Mouse (Mus musculus) forebrain, embryonic 12.5 days (tissue): ENCODE measurements around the gene Slc31a1. TPM values are rescaled to one million over a fixed set of nuclear protein-coding genes. Genes with fewer than 3 reads are reported as not detected.
A peak's percentile ranks its signal among the peaks of the same experiment; 100 is the strongest.

Source experiments
- ATAC-seq: fragments of 200-750 bp; cut with Nextera tagmentation; 2 replicates; pipeline ENCODE4 v1.8.0; 2017; ENCODE audit warnings: moderate TSS enrichment; ENCODE audit not compliant: low FRiP score
- H3K27ac ChIP-seq: fragments of 300-500 bp; sonication (generic); 2 replicates; pipeline ENCODE4 v1.5.1; 2016; ENCODE audit warnings: mild to moderate bottlenecking
- H3K27me3 ChIP-seq: fragments of 300-500 bp; sonication (generic); 2 replicates; pipeline ENCODE4 v1.6.1; 2016; ENCODE audit warnings: mild to moderate bottlenecking
- H3K36me3 ChIP-seq: fragments of 300-500 bp; sonication (generic); replicated peaks from 2 replicates; pipeline ENCODE4 v1.6.1; 2016; ENCODE audit warnings: mild to moderate bottlenecking
- H3K4me1 ChIP-seq: fragments of 300-500 bp; sonication (generic); 2 replicates; pipeline ENCODE4 v1.6.1; 2016
- H3K4me2 ChIP-seq: fragments of 300-500 bp; sonication (generic); 2 replicates; pipeline ENCODE4 v1.6.1; 2016; ENCODE audit warnings: mild to moderate bottlenecking, moderate library complexity
- H3K4me3 ChIP-seq: fragments of 300-500 bp; sonication (generic); replicated peaks from 2 replicates; pipeline ENCODE4 v1.5.1; 2016; ENCODE audit warnings: mild to moderate bottlenecking
- H3K9ac ChIP-seq: fragments of 300-500 bp; sonication (generic); 2 replicates; pipeline ENCODE4 v1.6.1; 2016; ENCODE audit warnings: mild to moderate bottlenecking
- H3K9me3 ChIP-seq: fragments of 300-500 bp; sonication (generic); 2 replicates; pipeline ENCODE4 v1.6.1; 2016
- WGBS: fragments of 180-500 bp; shearing (Covaris S2); methylation state at CpG from one replicate; pipeline ENCODE4 v1.1.7; 2016; 5-methylcytosine and 5-hydroxymethylcytosine counted together
- polyA plus RNA-seq: library from polyadenylated mRNA; unstranded; fragments of >200 nt; fragmentation: Nextera tagmentation; extraction: Ambion mirVana; gene quantifications from 2 replicates; pipeline ENCODE4 v1.2.1, GENCODE M21; 2016

The Slc31a1 gene
- polyA plus RNA-seq, 1 experiment from 2014 or later: 48.7 TPM

DNA sequence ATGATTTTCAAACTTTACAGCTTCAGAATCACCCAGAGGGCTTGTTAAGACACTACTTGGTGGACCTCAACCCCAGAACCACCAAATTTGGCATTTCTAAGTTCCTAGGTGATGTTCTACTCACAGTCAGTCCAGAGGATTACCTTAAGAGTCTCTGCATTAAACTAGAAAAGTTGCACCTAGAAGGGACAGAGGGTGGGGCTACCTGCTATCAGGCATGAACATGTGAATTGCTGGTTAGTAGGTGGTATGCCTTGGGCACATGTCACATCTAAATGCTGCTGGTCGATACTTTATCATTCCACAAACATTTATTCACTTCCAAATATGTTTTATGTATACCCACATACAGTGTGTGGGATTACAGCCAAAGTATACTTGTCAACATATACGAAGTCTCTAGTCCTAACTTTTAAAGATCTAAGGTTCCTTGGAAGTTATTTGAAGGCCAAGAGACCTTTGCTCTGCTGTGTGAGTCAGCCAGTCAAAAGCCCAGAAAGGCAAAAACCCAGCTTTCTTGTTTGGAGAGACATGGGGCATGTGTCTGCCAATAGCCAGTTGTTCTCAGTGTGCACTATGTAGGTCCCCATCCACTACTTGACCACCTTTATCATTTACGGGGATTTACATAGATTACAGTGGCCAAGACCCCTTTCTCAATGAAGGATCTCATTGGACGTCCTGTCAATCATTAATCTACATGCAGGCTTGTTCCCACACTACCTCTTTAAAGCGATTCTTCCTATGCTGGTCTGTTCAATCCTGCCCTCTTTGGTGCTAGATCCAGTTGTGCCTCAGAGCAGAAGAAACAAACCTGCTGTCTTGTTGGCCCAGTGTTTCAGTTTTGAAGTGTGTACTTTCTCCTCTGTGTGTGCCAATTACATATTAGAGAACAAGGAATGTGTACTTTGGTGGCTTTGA lies 29.3 kb downstream of the Slc31a1 start:
- no peak overlapping the region for H3K27ac ChIP-seq
- H3K9me3 ChIP-seq: no peaks in the 10 kb centered on the region
- no peak overlapping the region for H3K9ac ChIP-seq
- H3K4me1 ChIP-seq: no peaks in the 10 kb centered on the region
- H3K27me3 ChIP-seq: no peaks in the 10 kb centered on the region
- no peak for ATAC-seq
- H3K4me3 ChIP-seq: no peak overlapping the region
- WGBS: 89% methylated on average over 5 of the region's 5 CpGs
- peaks cover 55% of the 10 kb centered on the region for H3K36me3 ChIP-seq
- H3K4me2 ChIP-seq: no peak overlapping the region

GRCm38 (mm10) chr4:62391892-62392291 lies 31.4 kb downstream of the Slc31a1 start:
- H3K4me2 ChIP-seq: no peak overlapping the region

GRCm38 (mm10) chr4:62393459-62393858 lies 32.9 kb downstream of the Slc31a1 start:
- H3K4me2 ChIP-seq: no peak overlapping the region
- H3K4me1 ChIP-seq: no peaks in the 10 kb centered on the region
- peaks cover 76% of the 10 kb centered on the region for H3K36me3 ChIP-seq
- H3K4me3 ChIP-seq: no peak overlapping the region
- ATAC-seq: 0 out of 2 replicates have a peak, but pooled peaks have one; percentile 23
- H3K27me3 ChIP-seq: no peaks in the 10 kb centered on the region
- H3K27ac ChIP-seq: no peak overlapping the region
- H3K9me3 ChIP-seq: no peaks in the 10 kb centered on the region
- WGBS: 33% methylated on average over 6 of the region's 6 CpGs
- no peak overlapping the region for H3K9ac ChIP-seq

More at GRCm38 (mm10) chr4:62391892-62392291, 31.4 kb downstream of the Slc31a1 start:
- Histone ChIP-seq H3K27me3 (no peaks in the 10 kb centered on the region), H3K9me3 (no peaks in the 10 kb centered on the region), H3K4me3 (no peak overlapping the region), H3K27ac (no peak overlapping the region), H3K4me1 (no peaks in the 10 kb centered on the region), H3K36me3 (peaks cover 73% of the 10 kb centered on the region), H3K9ac (no peak overlapping the region)
- ATAC-seq: no peak
- 91% methylated on average over 7 of the region's 7 CpGs for WGBS

DNA sequence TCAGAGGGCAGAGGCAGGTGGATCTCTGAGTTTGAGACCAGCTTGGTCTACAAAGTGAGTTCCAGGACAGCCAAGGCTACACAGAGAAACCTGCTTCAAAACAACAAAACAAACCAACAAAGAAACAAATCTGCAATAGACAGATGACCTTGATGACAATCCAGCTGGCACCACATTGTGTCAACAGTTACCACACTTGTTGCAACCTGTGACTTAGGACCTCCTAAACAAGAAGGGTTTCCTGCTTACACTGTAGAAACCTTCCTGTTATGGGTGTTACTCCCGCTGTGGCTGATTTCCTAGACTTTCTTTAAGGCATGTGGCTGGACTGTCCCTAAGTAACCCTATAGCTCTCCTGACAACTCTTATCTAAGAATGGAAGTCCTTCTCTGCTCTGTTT lies 35.3 kb downstream of the Slc31a1 start:
- Histone ChIP-seq H3K27ac (no peak overlapping the region), H3K27me3 (no peaks in the 10 kb centered on the region), H3K9ac (no peak overlapping the region), H3K4me1 (no peaks in the 10 kb centered on the region), H3K9me3 (no peaks in the 10 kb centered on the region), H3K36me3 (peaks cover 82% of the 10 kb centered on the region), H3K4me3 (no peak overlapping the region), H3K4me2 (no peak overlapping the region)
- 100% methylated on average over 1 of the region's 1 CpGs for WGBS
- no peak for ATAC-seq

- no peaks in the 10 kb centered on the region for H3K27me3 ChIP-seq
- H3K27ac ChIP-seq: no peak overlapping the region
- H3K36me3 ChIP-seq: peaks cover 83% of the 10 kb centered on the region
- H3K4me3 ChIP-seq: no peak overlapping the region
- H3K9ac ChIP-seq: no peak overlapping the region
- no peak for ATAC-seq
- no peaks in the 10 kb centered on the region for H3K9me3 ChIP-seq
- no peak overlapping the region for H3K4me2 ChIP-seq
- 91% methylated on average over 4 of the region's 4 CpGs for WGBS
- H3K4me1 ChIP-seq: no peaks in the 10 kb centered on the region
These were observed 37.3 kb downstream of the Slc31a1 start for GRCm38 (mm10) chr4:62397616-62398365.

- H3K4me2 ChIP-seq: no peak overlapping the region
- no peaks in the 10 kb centered on the region for H3K9me3 ChIP-seq
- ATAC-seq: no peak
- 92% methylated on average over 3 of the region's 3 CpGs for WGBS
- H3K27me3 ChIP-seq: no peaks in the 10 kb centered on the region
- no peak overlapping the region for H3K4me3 ChIP-seq
- peaks cover 76% of the 10 kb centered on the region for H3K36me3 ChIP-seq
- H3K4me1 ChIP-seq: no peaks in the 10 kb centered on the region
- H3K9ac ChIP-seq: no peak overlapping the region
- no peak overlapping the region for H3K27ac ChIP-seq
These were observed 38.4 kb downstream of the Slc31a1 start for GRCm38 (mm10) chr4:62398956-62399355.

DNA sequence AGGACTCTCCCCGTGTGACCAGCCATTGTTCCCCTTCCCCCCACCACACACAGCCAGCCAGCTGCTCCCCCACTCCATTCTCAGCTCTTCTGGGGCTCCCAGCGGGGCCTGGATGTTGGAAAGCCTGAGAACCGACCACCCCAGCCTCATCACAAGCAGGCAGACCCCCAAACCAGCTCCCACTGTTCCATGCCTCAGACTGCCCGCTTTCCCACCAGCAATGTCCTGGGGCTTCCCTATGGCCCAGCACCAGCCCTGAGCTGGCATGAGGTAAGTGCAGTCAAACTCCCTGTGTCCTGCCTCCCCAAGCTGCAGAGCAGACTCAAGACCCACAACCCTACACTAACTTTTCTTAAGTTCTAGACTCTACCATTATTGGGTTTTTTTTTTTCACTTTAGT lies 45.6 kb downstream of the Slc31a1 start:
- no peak overlapping the region for H3K27ac ChIP-seq
- no peak overlapping the region for H3K9ac ChIP-seq
- peaks cover 17% of the 10 kb centered on the region for H3K36me3 ChIP-seq
- H3K27me3 ChIP-seq: no peaks in the 10 kb centered on the region
- 84% methylated on average over 4 of the region's 4 CpGs for WGBS
- H3K9me3 ChIP-seq: no peaks in the 10 kb centered on the region
- ATAC-seq: no peak
- peaks cover 34% of the 10 kb centered on the region for H3K4me1 ChIP-seq
- H3K4me2 ChIP-seq: peak overlapping the region; percentile 22; the same call in 1 of the 2 replicates
- no peak overlapping the region for H3K4me3 ChIP-seq

- peak; percentile 63 for ATAC-seq
- WGBS: under 1% methylated on average over 35 of the region's 35 CpGs
- Histone ChIP-seq H3K9me3 (no peaks in the 10 kb centered on the region), H3K4me2 (peak overlapping the region; percentile 51), H3K27ac (peak overlapping the region; percentile 75), H3K36me3 (peaks cover 17% of the 10 kb centered on the region), H3K9ac (peak overlapping the region; percentile 75), H3K4me3 (peak overlapping the region; percentile 78), H3K4me1 (peaks cover 34% of the 10 kb centered on the region), H3K27me3 (no peaks in the 10 kb centered on the region)
These were observed 47.4 kb downstream of the Slc31a1 start for GRCm38 (mm10) chr4:62407730-62408582.

GRCm38 (mm10) chr4:62408601-62409282 lies 48.2 kb downstream of the Slc31a1 start, which contains the start of the genes Cdc26 and Prpf4:
Cdc26 (minus strand) TSS chr4:62408642.
Prpf4 (plus strand) TSS chr4:62408797.
- peak within 1 kb of the TSS; percentile 75 for H3K4me2 ChIP-seq
- ATAC-seq: peak; percentile 99
- peak within 1 kb of the TSS; percentile 75 for H3K27ac ChIP-seq
- peaks cover 34% of the 10 kb centered on the region for H3K4me1 ChIP-seq
- H3K36me3 ChIP-seq: peaks cover 25% of the 10 kb centered on the region
- H3K9ac ChIP-seq: peak within 1 kb of the TSS; percentile 75
- H3K9me3 ChIP-seq: no peaks in the 10 kb centered on the region
- H3K4me3 ChIP-seq: peak within 1 kb of the TSS; percentile 78
- no peaks in the 10 kb centered on the region for H3K27me3 ChIP-seq
- WGBS: under 1% methylated on average over 38 of the region's 39 CpGs

GRCm38 (mm10) chr4:62409615-62410014 lies 49.1 kb downstream of the Slc31a1 start:
- Histone ChIP-seq H3K27me3 (no peaks in the 10 kb centered on the region), H3K27ac (no peak overlapping the region), H3K4me1 (peaks cover 31% of the 10 kb centered on the region), H3K9me3 (no peaks in the 10 kb centered on the region), H3K4me2 (peak overlapping the region; percentile 75), H3K36me3 (peaks cover 34% of the 10 kb centered on the region), H3K9ac (peak overlapping the region; percentile 75), H3K4me3 (peak overlapping the region; percentile 78)
- no peak for ATAC-seq
- 56% methylated on average over 6 of the region's 6 CpGs for WGBS

GRCm38 (mm10) chr4:62410325-62410724 lies 49.8 kb downstream of the Slc31a1 start:
- Histone ChIP-seq H3K27ac (no peak overlapping the region), H3K27me3 (no peaks in the 10 kb centered on the region), H3K9me3 (no peaks in the 10 kb centered on the region), H3K4me2 (peak overlapping the region; percentile 75), H3K36me3 (peaks cover 41% of the 10 kb centered on the region), H3K4me1 (peaks cover 30% of the 10 kb centered on the region), H3K9ac (0 out of 2 replicates have a peak overlapping the region, but pooled peaks have one; percentile 21), H3K4me3 (peak overlapping the region; percentile 78; the same call in 1 of the 2 replicates)
- no peak for ATAC-seq
- WGBS: 83% methylated on average over 2 of the region's 2 CpGs
